In the genomic region with DNA sequence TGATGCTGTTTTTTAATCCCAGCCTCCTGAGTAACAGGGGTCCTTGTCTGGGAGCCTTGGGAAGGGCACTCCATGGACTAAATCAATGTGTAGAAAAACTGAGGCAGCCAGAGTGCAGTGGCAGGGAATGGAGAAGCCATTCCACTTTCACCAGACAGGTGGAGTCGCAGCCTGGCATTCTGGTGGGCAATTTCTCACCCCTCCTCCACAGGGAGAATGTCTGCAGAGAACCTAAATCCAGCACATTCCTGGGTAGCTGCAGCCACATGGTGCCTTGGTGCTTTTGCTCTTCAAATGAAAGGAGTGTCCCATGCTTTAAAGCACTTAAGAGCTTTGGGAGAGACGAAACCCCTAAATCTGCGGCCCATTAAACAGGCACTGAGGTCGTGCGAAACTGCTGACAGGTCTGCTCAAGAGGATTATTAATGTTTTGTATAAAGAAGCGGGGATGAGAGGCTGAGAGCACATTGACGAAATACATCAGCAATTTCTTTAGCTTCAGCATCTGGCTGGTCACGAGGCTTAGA, we compare ENCODE assay signal across 14 mouse cellular contexts.
DNase-seq lines count a peak whose midpoint lies in the region; ATAC-seq and TF ChIP-seq lines count a peak whose summit lies in the region.
"Had no signal": no experiment of that assay in that cellular context is flagged by ENCODE, and none has a peak within 500 bp of the region (broad histone marks: within the 10 kb centered on the region; RNA-seq: fewer than 3 reads in every experiment).

No protein-coding gene starts in this region.

- H3K4me3 ChIP-seq in kidney, postnatal 0 days (replicated peaks; ENCODE audit: low read depth, low read length) = no peak overlapping the region
- H3K4me3 ChIP-seq in forebrain, embryonic 15.5 days = peak overlapping the region; percentile 15
- peak overlapping the region; percentile 25 for H3K4me3 ChIP-seq in midbrain, embryonic 15.5 days
- no peak overlapping the region for H3K4me3 ChIP-seq in thymus, adult 2 months (ENCODE audit: control insufficient read depth, insufficient read depth, low read length)

- peak; percentile 36 for DNase-seq in kidney, postnatal 0 days (ENCODE audit: low spot score)
- no peak for DNase-seq in kidney, postnatal 10 days
- DNase-seq in brain, embryonic 18.5 days (ENCODE audit: low read depth, low spot score) = peak; percentile 6
- DNase-seq in adrenal gland, postnatal 10 days = no peak
- no peak for DNase-seq in thymus, adult 2 months
- DNase-seq: cerebellum, postnatal 36 days; gastrocnemius, postnatal 25 days; kidney, postnatal 36 days; lung, postnatal 36 days had no signal

- no peaks in the 10 kb centered on the region for H3K4me1 ChIP-seq in kidney, postnatal 0 days (replicated peaks; ENCODE audit: insufficient read depth, low read length)
- H3K4me1 ChIP-seq in forebrain, embryonic 15.5 days = peaks cover 16% of the 10 kb centered on the region
- H3K4me1 ChIP-seq in midbrain, embryonic 15.5 days = peaks cover 15% of the 10 kb centered on the region
- H3K4me1 ChIP-seq in thymus, adult 2 months (replicated peaks; ENCODE audit: control insufficient read depth, insufficient read depth, low read length) = no peaks in the 10 kb centered on the region

- H3K4me2 ChIP-seq in kidney, postnatal 0 days (ENCODE audit: low read length) = no peak overlapping the region
- H3K4me2 ChIP-seq in forebrain, embryonic 15.5 days (replicated peaks) = peak overlapping the region; percentile 20
- peak overlapping the region; percentile 43 for H3K4me2 ChIP-seq in midbrain, embryonic 15.5 days
- H3K4me2 ChIP-seq: heart, embryonic 11.5 days; liver, embryonic 11.5 days had no signal

- TF ChIP-seq CTCF in kidney, postnatal 0 days (IDR thresholded peaks at IDR 0.05; ENCODE audit: low read depth) = peak; percentile 43; the same call in 1 of the 2 replicates
- TF ChIP-seq CTCF in thymus, adult 2 months (IDR thresholded peaks at IDR 0.05; ENCODE audit: borderline replicate concordance, control insufficient read depth, extremely low read depth, insufficient read depth, low read length, poor library complexity) = no peak

- H3K36me3 ChIP-seq in kidney, postnatal 0 days (ENCODE audit: insufficient read depth, low read length) = peaks cover 7% of the 10 kb centered on the region; the same call in 1 of the 2 replicates
- H3K36me3 ChIP-seq in forebrain, embryonic 15.5 days = no peaks in the 10 kb centered on the region
- H3K36me3 ChIP-seq in midbrain, embryonic 15.5 days (replicated peaks) = peaks cover 6% of the 10 kb centered on the region; the same call in 1 of the 2 replicates
- H3K36me3 ChIP-seq in thymus, adult 2 months (ENCODE audit: control insufficient read depth, insufficient read depth, low read length) = no peaks in the 10 kb centered on the region

- no peaks in the 10 kb centered on the region for H3K27me3 ChIP-seq in kidney, postnatal 0 days (ENCODE audit: insufficient read depth, low read length)
- no peaks in the 10 kb centered on the region for H3K27me3 ChIP-seq in forebrain, embryonic 15.5 days
- no peaks in the 10 kb centered on the region for H3K27me3 ChIP-seq in midbrain, embryonic 15.5 days (replicated peaks)
- no peaks in the 10 kb centered on the region for H3K27me3 ChIP-seq in thymus, adult 2 months (ENCODE audit: control insufficient read depth, insufficient read depth, low read length)

- no peak overlapping the region for H3K9ac ChIP-seq in kidney, postnatal 0 days (ENCODE audit: low read depth, low read length)
- no peak overlapping the region for H3K9ac ChIP-seq in forebrain, embryonic 15.5 days (replicated peaks)
- H3K9ac ChIP-seq in midbrain, embryonic 15.5 days = 0 out of 2 replicates have a peak overlapping the region, but pooled peaks have one; percentile 4

- no peak for TF ChIP-seq POLR2A in thymus, adult 2 months (IDR thresholded peaks at IDR 0.05; ENCODE audit: control insufficient read depth, extremely low read depth, insufficient read depth, low read length, poor library complexity)

- ATAC-seq in kidney, postnatal 0 days (replicated peaks; ENCODE audit: low FRiP score, low read depth) = no peak
- no peak; the same call in 1 of the 2 replicates for ATAC-seq in forebrain, embryonic 15.5 days (replicated peaks)
- peak; percentile 55 for ATAC-seq in midbrain, embryonic 15.5 days (replicated peaks)
- ATAC-seq: inflammation-experienced regulatory T-cells, adult 6 months had no signal

- WGBS in kidney, postnatal 0 days = 30% methylated on average over 8 of the region's 8 CpGs
- 50% methylated on average over 8 of the region's 8 CpGs for WGBS in forebrain, embryonic 15.5 days
- 33% methylated on average over 8 of the region's 8 CpGs for WGBS in midbrain, embryonic 15.5 days
- 99% methylated on average over 8 of the region's 8 CpGs for WGBS in thymus, adult 2 months

- H3K9me3 ChIP-seq in kidney, postnatal 0 days (replicated peaks; ENCODE audit: low read length) = no peaks in the 10 kb centered on the region
- no peaks in the 10 kb centered on the region for H3K9me3 ChIP-seq in forebrain, embryonic 15.5 days
- H3K9me3 ChIP-seq in midbrain, embryonic 15.5 days = no peaks in the 10 kb centered on the region

- H3K27ac ChIP-seq in kidney, postnatal 0 days = no peak overlapping the region
- H3K27ac ChIP-seq in forebrain, embryonic 15.5 days (replicated peaks) = peak overlapping the region; percentile 49
- peak overlapping the region; percentile 79 for H3K27ac ChIP-seq in midbrain, embryonic 15.5 days
- no peak overlapping the region for H3K27ac ChIP-seq in thymus, adult 2 months (ENCODE audit: control insufficient read depth, insufficient read depth, low read length)

Comparison
In these comparisons a context has a peak if more than half of its experiments do, and no peak if none do; other contexts are left out.
1. DNase-seq: peak in kidney, postnatal 0 days (single experiment) and brain, embryonic 18.5 days (single experiment); none in kidney, postnatal 10 days (single experiment), adrenal gland, postnatal 10 days (single experiment) and thymus, adult 2 months (single experiment).
2. H3K27ac ChIP-seq: peak in forebrain, embryonic 15.5 days (single experiment) and midbrain, embryonic 15.5 days (single experiment); none in kidney, postnatal 0 days (single experiment) and thymus, adult 2 months (single experiment).
3. H3K4me3 ChIP-seq: peak in forebrain, embryonic 15.5 days (single experiment) and midbrain, embryonic 15.5 days (single experiment); none in kidney, postnatal 0 days (single experiment) and thymus, adult 2 months (single experiment).